Mouse (Mus musculus) heart, adult 2 months (tissue): ENCODE measurements around the gene Gm21970. TPM values are rescaled to one million over a fixed set of nuclear protein-coding genes. Genes with fewer than 3 reads are reported as not detected.

Experiments used
- DNase-seq, 2 experiments: peaks; one replicate each; pipeline ENCODE4 v3.0.0; 2021
- H3K27ac ChIP-seq: fragments of 200-600 bp; 2 replicates; pipeline ENCODE4 v1.8.1; 2022
- H3K27me3 ChIP-seq: fragments of 200-500 bp; 2 replicates; pipeline ENCODE4 v1.6.1; 2012; ENCODE audit warnings: mild to moderate bottlenecking, low read length, inconsistent platforms, mixed read lengths; ENCODE audit not compliant: control insufficient read depth, insufficient read depth
- H3K36me3 ChIP-seq: fragments of 200-500 bp; 2 replicates; pipeline ENCODE4 v1.6.1; 2012; ENCODE audit warnings: low read length, inconsistent platforms; ENCODE audit not compliant: control insufficient read depth, insufficient read depth
- H3K4me1 ChIP-seq: fragments of 200-500 bp; 2 replicates; pipeline ENCODE4 v1.6.1; 2011; ENCODE audit warnings: low read length; ENCODE audit not compliant: control insufficient read depth, insufficient read depth
- H3K4me3 ChIP-seq: fragments of 200-600 bp; 2 replicates; pipeline ENCODE4 v1.8.1; 2022
- H3K79me2 ChIP-seq: fragments of 200-500 bp; replicated peaks from 2 replicates; pipeline ENCODE4 v1.6.1; 2012; ENCODE audit warnings: mild to moderate bottlenecking, inconsistent platforms, low read length, moderate library complexity, mixed read lengths; ENCODE audit not compliant: control insufficient read depth, insufficient read depth
- H3K9ac ChIP-seq: fragments of 200-500 bp; 2 replicates; pipeline ENCODE4 v1.6.1; 2012; ENCODE audit warnings: low read depth, mild to moderate bottlenecking, control low read depth, inconsistent platforms, low read length, mixed read lengths
- CTCF ChIP-seq: fragments of 200-600 bp; IDR thresholded peaks from 2 replicates; pipeline ENCODE4 v1.8.1; 2022; ENCODE audit warnings: antibody characterized with exemption, mild to moderate bottlenecking, moderate library complexity
- EP300 ChIP-seq: fragments of 200-500 bp; IDR thresholded peaks from 2 replicates; pipeline ENCODE4 v1.6.1; 2011; ENCODE audit warnings: low read depth, low read length, control low read depth; ENCODE audit not compliant: insufficient read depth
- POLR2A ChIP-seq: fragments of 200-500 bp; IDR thresholded peaks from 2 replicates; pipeline ENCODE4 v1.6.1; 2011; ENCODE audit warnings: mild to moderate bottlenecking, low read depth, low read length, control low read depth; ENCODE audit not compliant: insufficient read depth
- WGBS: fragments of 180-500 bp; shearing (Covaris S2); methylation state at CpG from one replicate; pipeline ENCODE4 v1.1.7; 2018; 5-methylcytosine and 5-hydroxymethylcytosine counted together
- intact Hi-C: fragments of 180-260 bp; cut with DNase I; formaldehyde crosslinking; loops from one replicate; pipeline ENCODE4 v1.15.1; 2025
- polyA plus RNA-seq: library from polyadenylated mRNA; depleted of rRNA; stranded (reverse); fragments of >200 nt; gene quantifications from 2 replicates; pipeline ENCODE4 v1.2.3, GENCODE M21; 2012
- total RNA-seq, 2 experiments: library from RNA; stranded (reverse); gene quantifications; 2 replicates each; pipeline ENCODE4 v1.2.3; 2021

Gene Gm21970
- total and polyA plus RNA-seq, 3 experiments, result not detected

DNA sequence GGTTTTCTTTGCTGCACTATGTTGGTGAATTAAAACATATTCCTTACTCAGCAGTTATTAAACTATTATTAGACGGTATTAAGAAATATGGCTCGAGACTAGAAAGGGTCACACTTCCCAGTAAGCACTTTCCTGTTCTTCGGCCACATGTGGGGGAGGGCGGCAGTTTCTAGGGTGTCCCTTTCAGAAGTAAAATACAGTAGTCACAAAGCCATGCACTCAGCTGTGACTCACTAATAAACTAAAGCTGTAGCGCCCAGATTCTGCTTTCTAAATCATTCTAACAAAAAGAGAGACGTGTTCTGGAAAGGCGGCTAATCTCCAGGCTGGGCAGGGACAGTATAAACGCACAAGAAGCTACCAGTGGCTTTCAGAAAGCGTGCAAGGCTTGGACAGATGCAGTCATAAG lies 70.3 kb downstream of the Gm21970 start:
- intact Hi-C loops, result loop anchor here (2.0 to 5.0 kb wide), 2 partner anchors 21 to 54 kb away; partner anchors contain the start of gene Il10rb
- H3K9ac ChIP-seq, result no peak overlapping the region
- no peak for TF ChIP-seq POLR2A
- no peak for TF ChIP-seq EP300
- TF ChIP-seq CTCF, result no peak
- WGBS, result 31% methylated on average over 9 of the region's 9 CpGs
- peaks cover 6% of the 10 kb centered on the region for H3K4me1 ChIP-seq
- no peak overlapping the region for H3K4me3 ChIP-seq
- H3K36me3 ChIP-seq, result no peaks in the 10 kb centered on the region
- peak overlapping the region; percentile 72 for H3K27ac ChIP-seq
- H3K27me3 ChIP-seq, result no peaks in the 10 kb centered on the region
- DNase-seq, result peak in 1 of 2 experiments; percentile 50
- H3K79me2 ChIP-seq, result no peaks in the 10 kb centered on the region

DNA sequence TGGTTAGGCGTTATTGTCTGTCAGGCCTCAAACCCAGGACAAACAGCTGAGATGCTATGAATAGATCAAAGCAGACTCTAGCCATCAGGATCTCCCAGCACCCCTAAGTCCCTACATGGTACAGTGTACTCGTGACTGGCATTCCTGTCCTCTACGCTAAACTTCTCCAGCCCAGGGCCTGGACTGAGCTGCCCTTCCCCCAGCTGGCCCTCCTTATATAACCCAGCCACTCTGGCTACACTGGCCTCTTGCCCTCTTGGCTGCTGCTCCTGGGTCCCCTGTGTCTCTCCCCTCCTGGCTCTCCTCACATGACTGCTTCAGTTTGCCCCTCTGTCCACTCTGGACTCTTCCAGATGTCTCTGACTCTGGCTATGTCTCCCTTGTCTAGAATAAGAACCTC lies 71.1 kb downstream of the Gm21970 start:
- peaks cover 7% of the 10 kb centered on the region for H3K4me1 ChIP-seq
- WGBS, result 56% methylated on average over 3 of the region's 3 CpGs
- no peaks in the 10 kb centered on the region for H3K79me2 ChIP-seq
- TF ChIP-seq CTCF, result no peak
- TF ChIP-seq EP300, result 0 out of 2 replicates have a peak, but pooled peaks have one; percentile 28
- no peak overlapping the region for H3K4me3 ChIP-seq
- no peaks in the 10 kb centered on the region for H3K36me3 ChIP-seq
- no peaks in the 10 kb centered on the region for H3K27me3 ChIP-seq
- peak overlapping the region; percentile 72 for H3K27ac ChIP-seq
- no peak overlapping the region for H3K9ac ChIP-seq
- peak; percentile 52 to 63 for DNase-seq
- intact Hi-C loops, result loop anchor here (5.0 kb wide), 1 partner anchor 55 kb away; the partner anchor contains the start of gene Il10rb

GRCm38 (mm10) chr16:91463400-91463799 lies 71.9 kb downstream of the Gm21970 start:
- H3K4me1 ChIP-seq, result peaks cover 7% of the 10 kb centered on the region
- DNase-seq, result no peak
- no peaks in the 10 kb centered on the region for H3K27me3 ChIP-seq
- no peaks in the 10 kb centered on the region for H3K79me2 ChIP-seq
- TF ChIP-seq POLR2A (no peak), EP300 (no peak), CTCF (no peak)
- no peak overlapping the region for H3K9ac ChIP-seq
- intact Hi-C loops, result loop anchor here (5.0 kb wide), 1 partner anchor 56 kb away; the partner anchor contains the start of gene Il10rb
- WGBS, result 76% methylated on average over 2 of the region's 2 CpGs
- no peak overlapping the region for H3K4me3 ChIP-seq
- peak overlapping the region; percentile 92; the same call in 1 of the 2 replicates for H3K27ac ChIP-seq
- H3K36me3 ChIP-seq, result no peaks in the 10 kb centered on the region

DNA sequence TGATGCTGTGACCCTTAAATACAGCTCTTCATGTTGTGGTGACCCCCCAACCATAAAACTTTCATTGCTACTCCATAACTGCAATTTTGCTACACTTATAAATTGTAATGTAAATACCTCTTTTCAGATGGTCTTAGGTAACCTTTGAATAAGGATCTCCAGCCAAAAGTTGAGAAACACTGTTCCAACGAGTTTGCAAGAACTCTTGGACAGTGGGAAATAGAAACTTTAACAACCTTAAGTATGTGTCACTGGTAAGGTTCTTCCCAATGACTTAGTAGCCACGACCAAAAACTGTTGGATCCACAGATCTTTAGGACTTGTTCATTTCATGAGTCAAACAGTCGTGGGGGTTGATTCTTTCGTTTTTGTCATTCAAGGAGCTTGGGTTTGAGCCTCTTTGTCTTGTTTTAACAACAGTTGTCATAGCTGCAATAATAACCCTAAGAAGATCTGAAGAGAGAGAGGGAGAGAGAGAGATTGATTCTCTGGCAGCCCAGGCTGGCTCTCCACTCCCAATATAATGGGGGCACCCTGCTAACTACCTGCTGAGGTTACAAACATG lies 72.4 kb downstream of the Gm21970 start:
- intact Hi-C loops, result loop anchor here (5.0 kb wide), 1 partner anchor 57 kb away; the partner anchor contains the start of gene Il10rb
- Histone ChIP-seq H3K79me2 (no peaks in the 10 kb centered on the region), H3K9ac (no peak overlapping the region), H3K4me1 (peaks cover 7% of the 10 kb centered on the region), H3K36me3 (no peaks in the 10 kb centered on the region), H3K27me3 (no peaks in the 10 kb centered on the region), H3K27ac (peak overlapping the region; percentile 92), H3K4me3 (peak overlapping the region; percentile 66)
- TF ChIP-seq EP300 (no peak), CTCF (no peak), POLR2A (no peak)
- WGBS, result 68% methylated on average over 4 of the region's 4 CpGs
- DNase-seq, result no peak

GRCm38 (mm10) chr16:91464594-91465504 lies 73.3 kb downstream of the Gm21970 start:
- H3K4me3 ChIP-seq, result peak overlapping the region; percentile 66
- peak; percentile 87 to 91 for DNase-seq
- H3K27me3 ChIP-seq, result no peaks in the 10 kb centered on the region
- intact Hi-C loops, result loop anchor here (1.0 to 5.0 kb wide), 2 partner anchors 18 to 58 kb away; partner anchors contain the start of gene Il10rb
- H3K4me1 ChIP-seq, result peaks cover 7% of the 10 kb centered on the region
- peak; percentile 93 for TF ChIP-seq POLR2A
- TF ChIP-seq CTCF, result no peak
- peak; percentile 90 for TF ChIP-seq EP300
- peak overlapping the region; percentile 57 for H3K9ac ChIP-seq
- H3K36me3 ChIP-seq, result no peaks in the 10 kb centered on the region
- WGBS, result 2% methylated on average over 44 of the region's 44 CpGs
- H3K79me2 ChIP-seq, result no peaks in the 10 kb centered on the region
- peak overlapping the region; percentile 92 for H3K27ac ChIP-seq
